Mouse (Mus musculus) forebrain, embryonic 11.5 days (tissue): ENCODE results near the gene Cacna1c. TPM values are rescaled to one million over a fixed set of nuclear protein-coding genes. Genes with fewer than 3 reads are reported as not detected.

Experiments
- polyA plus RNA-seq: library from polyadenylated mRNA; unstranded; fragments of >200 nt; fragmentation: Nextera tagmentation; extraction: Ambion mirVana; gene quantifications from 2 replicates; pipeline ENCODE4 v1.2.1, GENCODE M21; 2014

Gene Cacna1c
- polyA plus RNA-seq, 1 experiment from 2014 or later: 4.8 TPM

Other genes starting within 250 kb of the Cacna1c start
- 12.1 TPM in 2 replicates for gene Dcp1b, start 21.2 kb downstream of the Cacna1c start, polyA plus RNA-seq
- 0.05 TPM in 1 of 2 replicates, not detected in the other for gene Cacna2d4, start 40.1 kb upstream of the Cacna1c start, polyA plus RNA-seq
- 0.16 and 0.67 TPM in 2 replicates for gene Lrtm2, start 134.3 kb upstream of the Cacna1c start, polyA plus RNA-seq
- gene Adipor2, start 221.3 kb upstream of the Cacna1c start, polyA plus RNA-seq: 19.9 and 20.6 TPM in 2 replicates